34 mouse cellular contexts compared by ENCODE assay signal in the genomic region with DNA sequence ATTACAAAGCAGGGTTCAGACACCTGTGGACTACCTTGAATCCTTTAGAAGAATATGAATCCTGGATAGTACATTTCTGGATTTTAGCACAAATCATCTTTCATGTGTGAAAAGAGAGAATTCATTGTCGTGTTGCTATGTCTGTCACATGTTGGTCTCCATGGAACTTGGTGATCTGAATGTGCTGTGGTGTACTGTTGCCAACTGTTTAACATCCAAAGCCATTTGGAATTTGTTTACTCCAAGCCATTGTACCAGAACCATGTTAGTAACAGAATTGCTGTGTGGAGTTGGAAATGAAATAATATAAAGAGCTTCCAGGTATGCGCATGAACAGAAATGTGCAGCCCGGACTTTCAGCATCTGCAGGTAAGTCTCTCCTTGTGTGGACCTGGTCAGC. TPM values are rescaled to one million over a fixed set of nuclear protein-coding genes. Genes with fewer than 3 reads are reported as not detected.
"Had no signal": no experiment of that assay in that cellular context is flagged by ENCODE, and none has a peak within 500 bp of the region (broad histone marks: within the 10 kb centered on the region; RNA-seq: fewer than 3 reads in every experiment).

No protein-coding gene starts in this region.

- H3K4me3 ChIP-seq: heart, embryonic 10.5 days; heart, embryonic 12.5 days; heart, embryonic 13.5 days; heart, embryonic 15.5 days; hindbrain, embryonic 10.5 days; hindbrain, embryonic 12.5 days; hindbrain, embryonic 13.5 days; hindbrain, embryonic 15.5 days; intestine, embryonic 15.5 days; kidney, embryonic 15.5 days; left cerebral cortex, adult 2 months had no signal

- H3K27ac ChIP-seq: heart, embryonic 10.5 days; heart, embryonic 13.5 days; heart, embryonic 15.5 days; hindbrain, embryonic 10.5 days; hindbrain, embryonic 12.5 days; hindbrain, embryonic 13.5 days; hindbrain, embryonic 14.5 days; hindbrain, embryonic 15.5 days; hindbrain, postnatal 0 days; intestine, embryonic 15.5 days; kidney, embryonic 15.5 days; kidney, postnatal 0 days; left cerebral cortex, adult 2 months had no signal

- DNase-seq: heart, postnatal 10 days; heart, postnatal 14 days; heart, postnatal 36 days; heart, postnatal 4 days; kidney, adult 11 months; kidney, adult 18-20 months; kidney, adult 2 months; kidney, adult 8-10 months; kidney, adult 9 months; kidney, postnatal 10 days; kidney, postnatal 14 days; kidney, postnatal 25 days; kidney, postnatal 36 days; kidney, postnatal 4 days had no signal

- ATAC-seq: hindbrain, embryonic 16.5 days; hindbrain, postnatal 0 days; inflammation-experienced regulatory T-cells, adult 6 months; intestine, embryonic 15.5 days; intestine, embryonic 16.5 days; intestine, postnatal 0 days had no signal

- H3K9me3 ChIP-seq: heart, embryonic 10.5 days; heart, embryonic 12.5 days; heart, embryonic 13.5 days; heart, embryonic 15.5 days; hindbrain, embryonic 10.5 days; hindbrain, embryonic 12.5 days; hindbrain, embryonic 13.5 days; hindbrain, embryonic 15.5 days; intestine, embryonic 15.5 days; kidney, embryonic 15.5 days had no signal

- H3K4me2 ChIP-seq: heart, embryonic 11.5 days; heart, embryonic 12.5 days; heart, embryonic 13.5 days; heart, embryonic 15.5 days; hindbrain, embryonic 12.5 days; hindbrain, embryonic 13.5 days; hindbrain, embryonic 14.5 days; hindbrain, embryonic 15.5 days; intestine, embryonic 15.5 days; kidney, embryonic 15.5 days had no signal

- H3K36me3 ChIP-seq: heart, embryonic 10.5 days; heart, embryonic 12.5 days; heart, embryonic 13.5 days; heart, embryonic 15.5 days; hindbrain, embryonic 10.5 days; hindbrain, embryonic 12.5 days; hindbrain, embryonic 13.5 days; hindbrain, embryonic 15.5 days; intestine, embryonic 15.5 days; kidney, embryonic 15.5 days had no signal

- H3K9ac ChIP-seq: heart, embryonic 12.5 days; heart, embryonic 13.5 days; heart, embryonic 15.5 days; hindbrain, embryonic 12.5 days; hindbrain, embryonic 13.5 days; hindbrain, embryonic 14.5 days; hindbrain, embryonic 15.5 days; intestine, embryonic 15.5 days; kidney, embryonic 15.5 days had no signal

- H3K27me3 ChIP-seq: heart, embryonic 12.5 days; heart, embryonic 13.5 days; heart, embryonic 15.5 days; hindbrain, embryonic 12.5 days; hindbrain, embryonic 13.5 days; hindbrain, embryonic 15.5 days; intestine, embryonic 15.5 days; kidney, embryonic 15.5 days had no signal

- H3K4me1 ChIP-seq: heart, embryonic 10.5 days; heart, embryonic 12.5 days; heart, embryonic 13.5 days; heart, embryonic 15.5 days; hindbrain, embryonic 10.5 days; hindbrain, embryonic 12.5 days; hindbrain, embryonic 13.5 days; hindbrain, embryonic 15.5 days; intestine, embryonic 15.5 days; kidney, embryonic 15.5 days had no signal

RNA-seq across cellular contexts. Expression of a gene that starts 41.3 kb away (rescaled TPM):
- total RNA-seq: hematopoietic stem cell, adult 5-6 weeks had no signal
